Mouse (Mus musculus) cerebellum, adult 18-20 months (tissue): ENCODE measurements around the gene Ddx58.

Experiments used
- DNase-seq, 2 experiments: peaks; one replicate each; pipeline ENCODE4 v3.0.0; 2021

Ddx58 gene

DNA sequence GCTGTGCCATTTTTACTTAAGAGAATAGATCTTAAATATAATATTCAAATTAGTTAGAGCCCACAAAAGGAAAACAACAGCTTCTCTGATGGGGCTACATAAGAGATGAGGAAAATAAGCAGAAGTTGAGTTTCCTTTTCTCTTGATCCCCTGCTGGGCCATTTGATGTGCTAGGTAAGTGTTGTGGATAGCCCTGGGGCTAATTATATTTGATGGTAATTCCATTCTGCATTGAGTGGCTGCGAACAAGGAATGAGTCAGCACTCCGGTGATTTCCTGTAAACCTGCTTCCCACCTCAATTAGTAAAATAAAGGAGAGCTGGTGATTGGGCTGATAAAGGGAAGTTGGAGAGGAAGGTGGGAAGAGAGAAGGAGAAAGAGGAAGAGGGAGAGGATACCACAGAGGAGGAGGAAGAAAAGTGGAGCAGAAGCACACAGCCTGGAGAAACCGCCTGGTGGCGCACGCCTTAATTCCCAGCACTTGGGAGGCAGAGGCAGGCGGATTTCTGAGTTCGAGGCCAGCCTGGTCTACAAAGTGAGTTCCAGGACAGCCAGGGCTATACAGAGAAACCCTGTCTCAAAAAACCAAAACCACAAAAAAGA, 6.5 kb downstream of the Ddx58 start:
- no peak for DNase-seq

DNA sequence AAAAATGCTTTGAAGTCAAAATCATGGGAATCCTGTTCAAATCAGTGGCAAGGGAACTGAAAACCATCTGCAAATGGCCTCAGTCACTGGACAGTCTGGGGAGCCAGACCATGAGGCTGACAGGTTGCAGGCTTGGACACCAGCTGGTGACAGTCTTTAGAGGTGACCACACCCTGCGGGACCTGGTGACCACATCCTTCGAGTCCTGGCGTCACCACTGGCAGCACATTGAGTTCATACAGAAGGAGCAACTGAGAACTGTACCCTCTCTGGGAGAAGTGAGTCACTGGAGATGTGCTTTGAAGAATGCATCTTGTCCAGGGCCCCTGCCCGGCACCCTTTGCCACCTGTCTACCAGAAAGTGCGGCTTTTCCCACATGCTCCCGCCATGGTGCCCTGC, 9.9 kb downstream of the Ddx58 start:
- no peak for DNase-seq

DNA sequence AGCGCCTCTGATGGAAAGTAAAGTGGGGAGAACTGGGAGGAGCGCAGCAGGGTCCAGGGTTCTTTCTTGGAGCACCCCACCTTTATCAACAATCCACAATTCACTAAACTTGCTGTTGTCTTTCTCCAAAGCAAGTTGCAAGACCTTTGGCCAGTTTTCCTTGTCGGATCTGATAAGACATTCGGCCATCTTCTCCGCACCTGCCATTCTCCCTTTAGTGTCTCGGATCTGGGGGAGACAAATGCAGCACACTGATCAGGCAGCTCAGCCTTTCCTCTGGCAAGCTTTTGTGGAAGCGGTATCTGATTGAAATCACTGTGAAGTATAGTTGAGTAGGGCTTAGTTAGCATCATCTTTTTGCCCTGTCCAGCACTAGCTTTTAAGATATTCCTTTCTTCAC, 11.7 kb downstream of the Ddx58 start:
- DNase-seq, result no peak

DNA sequence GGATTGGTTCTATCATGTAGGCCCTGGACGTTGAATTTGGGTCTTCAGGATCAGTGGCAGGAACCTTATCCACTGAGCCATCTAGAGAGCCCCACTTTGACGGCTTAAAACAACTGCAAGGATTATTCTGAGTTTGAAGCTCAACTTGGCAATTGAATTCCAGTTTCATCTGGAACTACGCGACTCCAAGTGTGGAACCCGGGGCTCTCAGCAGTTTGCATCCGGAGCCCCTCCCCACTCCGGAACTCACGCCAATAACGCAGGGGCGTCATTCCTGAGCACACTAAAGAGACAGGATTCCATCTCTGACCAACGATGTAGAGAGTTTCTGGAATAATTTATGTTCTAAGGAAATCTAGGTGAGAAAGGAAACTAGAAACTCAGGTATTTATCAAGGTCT, 12.5 kb downstream of the Ddx58 start:
- DNase-seq, result no peak

DNA sequence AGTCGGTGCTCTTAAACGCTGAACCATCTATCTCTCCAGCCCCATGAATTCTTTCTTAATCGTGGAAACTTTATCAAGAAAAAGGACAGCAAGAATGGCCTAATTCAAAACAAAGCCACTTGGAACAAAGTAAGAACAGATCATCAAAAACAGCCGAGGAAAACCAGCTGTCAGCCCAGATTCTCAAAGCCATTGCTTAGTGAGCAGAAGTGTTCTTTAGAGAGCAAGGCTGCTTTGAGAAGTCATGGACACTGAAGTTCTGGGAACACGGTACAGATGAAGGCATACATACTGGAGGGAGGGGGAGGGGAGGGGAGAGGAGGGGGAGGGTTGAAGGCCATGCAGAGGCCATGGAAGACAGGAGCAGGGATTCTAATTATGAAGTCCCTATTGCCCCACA, 13.5 kb downstream of the Ddx58 start:
- no peak for DNase-seq

DNA sequence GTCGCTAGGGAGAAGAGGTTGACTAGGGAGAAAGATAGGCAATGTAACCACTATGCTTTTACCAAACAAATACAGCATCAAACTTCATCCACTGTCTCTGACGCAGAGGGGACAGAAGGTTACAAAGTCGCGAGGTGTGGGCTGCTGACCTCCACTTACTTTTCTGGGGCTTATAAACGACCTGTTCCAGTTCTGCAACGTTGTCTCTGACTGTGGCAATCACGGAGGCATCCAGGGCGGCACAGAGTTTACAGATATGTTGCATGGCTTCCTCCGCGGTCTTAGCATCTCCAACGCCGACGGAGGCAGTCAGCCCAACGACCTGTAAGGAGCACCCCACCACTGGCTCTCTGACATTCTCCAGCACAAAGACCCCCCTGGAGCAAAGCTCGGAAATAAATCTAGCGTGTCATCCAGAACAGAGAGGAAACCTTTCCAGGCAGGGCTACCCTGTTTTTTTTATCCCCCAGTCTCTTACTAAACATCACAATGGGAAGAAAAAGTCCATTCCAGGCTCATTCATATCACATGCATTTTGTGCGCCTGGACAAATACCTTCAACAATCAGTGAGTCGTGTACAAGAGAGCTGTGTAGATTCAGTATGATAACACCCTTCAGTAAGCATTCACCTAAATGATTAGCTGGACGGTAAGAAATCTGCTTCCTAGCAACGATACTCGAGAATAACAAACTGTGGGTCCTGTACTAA, 17.6 kb downstream of the Ddx58 start:
- no peak for DNase-seq

DNA sequence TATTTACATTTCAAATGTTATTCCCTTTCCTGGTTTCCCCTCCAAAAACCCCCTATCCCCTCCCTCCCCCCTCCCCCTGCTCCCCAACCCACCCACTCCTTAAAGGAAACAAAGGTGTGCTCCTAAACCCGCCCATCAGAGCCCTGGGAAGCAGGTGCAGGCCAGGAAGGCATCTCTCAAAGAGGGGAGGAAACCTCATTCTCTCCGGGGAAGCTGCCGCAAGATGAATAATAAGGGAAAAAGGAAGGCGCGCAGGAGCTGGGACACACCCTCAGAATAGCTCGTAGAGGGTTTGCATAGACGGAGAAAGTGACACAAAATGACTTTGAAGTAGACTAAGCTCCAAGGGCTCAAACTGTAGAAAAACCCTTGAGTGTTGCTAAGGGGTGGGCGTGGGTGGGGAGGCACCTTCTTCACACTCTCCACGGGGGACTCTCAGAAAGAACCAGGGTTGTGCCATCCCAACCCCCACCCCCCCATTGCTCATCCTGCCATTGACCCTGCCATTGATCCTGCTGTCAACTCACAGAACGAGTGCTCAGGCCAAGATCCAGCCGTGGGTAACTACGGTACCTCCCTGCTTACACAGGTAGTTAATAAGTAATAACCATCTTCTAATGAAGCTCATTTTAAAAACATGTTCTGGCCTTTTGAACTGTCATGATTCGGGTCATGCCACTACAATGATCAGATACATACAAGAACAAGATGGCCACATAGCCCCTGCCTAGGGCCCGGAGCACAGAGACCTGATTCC, 18.4 kb downstream of the Ddx58 start:
- DNase-seq, result no peak

DNA sequence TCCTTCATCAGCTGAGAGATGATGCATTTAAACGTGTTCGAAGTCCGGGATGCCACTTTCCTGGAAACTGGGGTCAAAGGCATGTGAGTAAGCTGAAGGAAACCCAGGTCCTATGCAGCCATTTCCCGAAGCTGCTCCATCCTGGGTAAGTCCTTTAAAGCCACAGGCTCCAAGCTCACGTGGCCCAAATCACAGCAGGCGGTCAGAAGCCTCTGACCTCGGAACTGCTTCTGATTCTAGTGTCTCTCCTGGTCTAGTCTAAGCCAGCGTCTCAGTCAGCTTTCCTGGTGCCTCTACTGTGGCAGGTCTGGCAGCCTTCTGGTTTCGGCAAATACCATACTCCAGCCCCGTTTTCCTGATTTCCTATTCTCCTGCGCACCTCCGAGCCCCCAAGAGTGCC, 19.2 kb downstream of the Ddx58 start:
- DNase-seq, result no peak

DNA sequence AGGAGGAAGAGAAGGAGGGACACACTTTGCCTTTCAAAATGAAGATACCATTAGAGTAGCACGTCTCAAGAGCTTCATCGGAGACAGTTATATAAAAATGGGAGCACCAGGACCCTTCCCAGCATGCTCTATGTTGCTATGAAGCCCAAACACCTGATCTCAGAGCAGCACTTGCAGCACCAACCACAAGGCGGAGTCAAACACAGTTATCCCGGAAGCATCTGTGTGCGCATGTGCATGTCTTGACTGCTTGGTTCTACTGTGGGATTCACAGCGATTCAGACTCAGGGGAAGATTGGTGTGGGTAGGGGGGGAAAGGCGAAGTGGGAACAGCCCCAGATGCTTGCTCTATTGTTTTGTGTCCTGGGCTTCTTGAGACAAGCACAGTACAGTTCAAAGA, 21.2 kb downstream of the Ddx58 start:
- no peak for DNase-seq

DNA sequence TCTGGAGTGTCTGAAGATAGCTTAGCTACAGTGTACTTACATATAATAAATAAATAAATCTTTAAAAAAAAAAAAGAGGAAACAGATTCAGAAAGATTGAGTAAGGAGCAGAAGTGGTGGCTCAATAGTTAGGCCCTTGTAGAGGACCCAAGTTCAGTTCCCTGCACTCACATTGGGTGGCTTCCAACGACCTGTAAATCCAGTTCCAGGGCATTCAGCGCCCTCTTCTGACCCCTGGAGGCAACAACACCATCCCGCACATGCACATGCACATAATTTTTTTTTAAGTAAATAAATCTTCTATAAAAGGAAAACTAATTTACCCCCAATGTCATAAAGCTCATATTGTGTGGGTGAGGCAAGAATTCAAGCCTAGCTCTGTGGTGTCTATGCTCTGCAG, 21.7 kb downstream of the Ddx58 start:
- DNase-seq, result no peak

DNA sequence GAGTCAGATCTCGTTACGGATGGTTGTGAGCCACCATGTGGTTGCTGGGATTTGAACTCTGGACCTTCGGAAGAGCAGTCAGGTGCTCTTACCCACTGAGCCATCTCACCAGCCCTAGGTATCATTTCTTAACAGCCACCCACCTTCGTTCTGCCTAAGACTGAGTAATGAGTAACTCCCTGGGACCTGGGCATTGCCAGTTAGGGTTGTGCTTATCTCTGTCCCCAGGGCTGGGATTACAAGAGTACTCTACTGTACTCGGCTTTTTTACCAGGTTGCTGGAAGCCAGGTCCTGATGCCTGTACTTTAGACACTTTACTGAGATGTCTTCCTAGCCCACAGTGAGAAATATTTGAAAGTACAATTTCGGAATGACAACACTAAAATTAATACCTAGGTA, 27.5 kb downstream of the Ddx58 start:
- DNase-seq, result no peak

DNA sequence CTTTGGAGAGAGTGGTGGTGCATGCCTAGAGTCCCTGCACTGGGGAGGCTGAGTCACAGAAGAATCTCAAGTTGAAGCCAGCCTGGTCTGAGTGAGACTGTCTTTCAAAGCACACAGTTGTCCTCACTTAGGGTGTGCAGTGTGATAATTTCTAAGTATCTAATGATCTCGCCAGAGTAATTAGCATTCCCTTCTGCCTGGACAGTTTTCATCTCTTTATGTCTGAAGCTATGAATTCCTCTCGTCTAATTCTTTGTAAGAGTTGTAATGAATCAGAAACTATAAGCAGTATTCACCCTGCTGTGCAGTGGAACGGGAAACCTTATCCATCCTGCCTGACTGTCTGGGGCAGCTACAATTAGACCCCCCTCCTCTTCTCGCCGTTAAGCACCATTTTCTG, 31.9 kb downstream of the Ddx58 start:
- no peak for DNase-seq

DNA sequence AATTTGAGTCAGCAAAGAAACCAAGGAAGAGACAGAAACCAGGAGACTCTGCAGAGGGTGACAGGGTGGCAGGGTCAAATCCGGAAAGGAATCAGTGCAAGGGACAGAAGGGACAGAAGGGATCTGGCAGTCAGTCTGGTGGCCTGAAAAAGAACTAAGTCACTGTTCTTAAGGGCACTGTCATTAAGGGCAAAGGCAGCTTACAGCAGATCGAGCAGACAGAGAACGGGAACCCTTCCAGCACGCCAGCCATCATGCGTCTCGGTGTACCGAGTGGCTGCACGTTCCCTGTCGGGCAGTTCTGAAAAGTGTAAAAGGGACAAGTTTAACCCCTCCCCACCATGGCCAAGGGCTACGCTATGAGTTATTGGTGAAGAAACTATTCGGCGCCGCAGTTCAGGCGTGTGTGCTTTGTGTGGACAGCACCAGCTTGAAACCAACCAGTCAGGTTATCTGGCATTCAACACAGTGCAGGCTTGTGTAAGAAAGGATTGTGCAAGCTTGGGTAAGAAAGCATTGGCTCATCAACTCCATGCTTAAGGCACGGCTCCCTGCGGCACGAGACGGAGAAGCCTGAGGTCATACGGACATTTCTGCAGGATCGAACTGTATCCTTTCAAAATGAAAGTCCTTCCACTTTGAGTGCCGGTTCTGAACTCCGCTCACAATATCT, 34.3 kb downstream of the Ddx58 start:
- DNase-seq, result no peak

DNA sequence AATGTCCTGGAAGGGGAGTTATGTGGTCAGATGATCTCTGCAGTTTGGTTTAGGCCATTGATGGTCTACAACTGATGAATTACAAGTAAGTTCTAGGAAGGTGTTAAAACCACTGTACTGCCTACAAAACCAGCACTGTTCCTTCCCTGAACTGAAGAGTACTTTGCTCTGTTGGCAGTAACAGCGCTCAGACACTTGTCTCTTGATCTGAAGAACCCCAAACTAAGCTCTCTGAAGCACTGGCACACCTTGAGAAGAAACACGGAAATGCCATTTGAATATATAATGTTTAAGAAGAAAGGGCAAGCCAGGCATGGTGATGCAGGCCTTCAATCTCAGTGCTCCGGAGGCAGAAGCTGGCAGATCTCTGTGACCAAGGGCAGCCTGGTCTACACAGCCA, 35.3 kb downstream of the Ddx58 start:
- no peak for DNase-seq

DNA sequence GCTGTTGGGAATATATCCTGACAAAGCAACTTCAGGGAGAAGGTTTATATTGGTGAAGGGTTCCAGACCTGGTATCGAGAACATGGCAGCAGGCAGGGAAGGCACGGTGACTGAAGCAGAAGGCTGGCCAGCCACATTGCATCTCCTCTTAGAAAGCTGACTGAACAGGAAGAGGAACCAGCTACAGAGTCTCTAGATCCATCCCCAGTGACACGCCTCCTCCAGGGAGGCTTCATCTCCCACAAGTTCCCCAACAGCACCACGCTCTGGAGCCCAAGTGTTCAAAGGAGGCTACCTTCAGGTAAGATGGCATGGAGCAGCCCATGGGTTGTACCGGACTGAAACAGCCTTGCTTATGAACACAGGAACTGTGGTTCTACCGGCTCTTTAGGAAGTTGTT, 37.4 kb downstream of the Ddx58 start:
- DNase-seq, result no peak

DNA sequence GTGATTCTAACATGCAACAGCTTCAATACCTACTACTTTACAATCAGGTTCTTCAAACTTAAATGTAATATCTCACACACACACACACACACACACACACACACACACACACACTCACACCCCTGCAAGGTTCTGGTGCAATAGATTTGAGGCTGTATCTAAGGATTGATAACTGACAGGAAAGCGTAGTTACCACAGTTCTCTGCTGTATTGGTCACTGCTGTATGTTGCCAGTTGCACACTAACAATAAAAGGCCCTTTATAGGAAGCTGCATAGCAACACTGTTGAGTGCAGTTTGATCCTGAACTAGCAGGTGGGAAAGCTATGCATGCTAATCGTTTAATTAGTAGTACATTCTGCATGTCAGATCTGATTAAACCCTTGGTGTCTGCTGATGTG, 44.3 kb downstream of the Ddx58 start:
- DNase-seq, result no peak

DNA sequence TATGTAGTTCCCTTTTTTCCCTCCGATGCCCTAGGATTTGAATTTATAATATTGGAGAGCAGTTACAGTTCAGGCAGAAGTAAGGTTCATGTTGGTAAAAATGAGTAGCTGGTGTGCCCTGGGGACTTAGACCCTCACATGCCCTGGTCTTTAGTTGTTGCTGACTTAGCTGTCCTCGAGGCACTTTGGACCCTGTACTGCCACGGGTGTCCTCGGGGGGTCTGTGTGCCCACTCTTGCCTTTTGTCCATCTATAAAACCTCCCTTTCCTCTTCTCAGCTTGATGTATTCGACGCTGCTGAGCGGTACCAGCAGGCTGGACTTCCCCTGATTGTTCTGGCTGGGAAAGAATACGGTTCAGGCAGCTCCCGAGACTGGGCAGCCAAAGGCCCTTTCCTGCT, 46.2 kb downstream of the Ddx58 start:
- DNase-seq, result no peak

DNA sequence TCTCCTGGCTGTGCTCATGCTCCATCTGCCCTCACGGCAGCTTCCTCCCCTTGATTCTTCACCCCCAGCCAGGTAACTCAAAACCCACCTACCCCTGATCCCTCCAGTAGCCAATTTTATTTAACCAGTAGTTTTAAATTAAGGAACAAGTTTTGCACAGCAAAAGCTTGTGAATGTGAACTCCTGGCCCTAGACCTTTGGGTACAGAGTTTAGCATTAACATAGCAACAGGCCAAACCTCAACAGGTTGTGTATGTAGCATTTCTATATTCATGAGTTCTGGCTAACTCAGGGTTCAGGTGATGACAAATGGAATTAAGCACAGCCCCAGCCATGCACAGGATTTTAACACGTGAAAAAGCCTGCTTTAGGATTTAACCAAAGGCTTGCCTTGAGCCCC, 47.4 kb downstream of the Ddx58 start:
- DNase-seq, result no peak

DNA sequence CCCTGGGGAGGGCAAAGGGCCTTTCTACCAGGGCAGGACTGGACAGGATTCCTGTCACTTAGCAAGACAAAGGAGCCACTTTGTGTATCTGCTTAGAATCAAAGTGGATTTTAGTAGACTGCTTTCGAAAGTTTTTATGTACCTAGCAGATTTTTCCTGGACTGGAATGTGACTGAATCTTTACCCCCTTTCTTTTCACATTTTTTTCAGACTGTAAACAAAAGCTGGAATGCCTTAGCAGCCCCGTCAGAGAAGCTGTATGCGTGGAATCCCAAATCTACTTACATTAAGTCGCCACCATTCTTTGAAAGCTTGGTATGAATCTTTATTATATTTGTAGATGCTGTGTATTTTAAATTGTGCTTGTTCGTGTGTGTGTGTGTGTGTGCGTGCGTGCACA, 51.7 kb downstream of the Ddx58 start:
- no peak for DNase-seq

DNA sequence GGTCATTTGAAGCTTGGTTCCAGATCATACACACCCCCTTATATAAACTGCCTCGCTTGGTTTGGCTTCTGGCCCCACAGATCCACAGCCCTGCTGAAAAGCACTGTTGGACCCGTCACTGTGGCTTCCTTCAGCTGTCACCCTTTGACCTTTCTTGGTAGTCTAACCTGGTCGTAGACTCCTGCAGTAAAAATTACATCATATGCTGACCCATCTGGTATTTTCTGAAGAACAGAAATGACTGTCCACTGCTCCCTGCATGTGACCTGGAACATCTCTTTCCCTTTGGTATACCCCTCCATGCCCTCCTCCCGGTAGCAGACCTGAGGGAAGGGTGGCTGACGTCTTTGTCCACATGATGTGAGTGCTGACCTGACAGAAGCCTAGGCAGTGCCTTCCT, 55.2 kb downstream of the Ddx58 start:
- DNase-seq, result no peak

DNA sequence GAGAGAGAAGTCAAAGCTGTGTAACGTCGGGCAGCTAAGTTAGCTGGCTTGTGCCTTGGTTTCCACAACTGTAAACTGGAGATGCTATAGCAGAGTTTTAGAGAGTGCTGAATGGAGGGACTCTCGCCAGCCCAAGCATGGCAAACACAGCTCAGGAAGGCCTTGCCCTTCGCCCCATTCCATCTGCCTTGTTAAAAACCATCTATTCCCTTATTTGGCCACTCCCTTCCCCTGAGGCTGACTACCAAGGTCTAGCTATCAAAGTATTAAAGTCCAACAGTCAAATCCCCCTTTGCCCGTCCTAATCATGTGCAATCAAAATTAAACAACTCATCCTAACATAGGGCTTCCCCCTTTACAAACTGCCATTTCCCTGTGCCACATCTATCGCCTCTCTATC, 55.8 kb downstream of the Ddx58 start:
- DNase-seq, result no peak

DNA sequence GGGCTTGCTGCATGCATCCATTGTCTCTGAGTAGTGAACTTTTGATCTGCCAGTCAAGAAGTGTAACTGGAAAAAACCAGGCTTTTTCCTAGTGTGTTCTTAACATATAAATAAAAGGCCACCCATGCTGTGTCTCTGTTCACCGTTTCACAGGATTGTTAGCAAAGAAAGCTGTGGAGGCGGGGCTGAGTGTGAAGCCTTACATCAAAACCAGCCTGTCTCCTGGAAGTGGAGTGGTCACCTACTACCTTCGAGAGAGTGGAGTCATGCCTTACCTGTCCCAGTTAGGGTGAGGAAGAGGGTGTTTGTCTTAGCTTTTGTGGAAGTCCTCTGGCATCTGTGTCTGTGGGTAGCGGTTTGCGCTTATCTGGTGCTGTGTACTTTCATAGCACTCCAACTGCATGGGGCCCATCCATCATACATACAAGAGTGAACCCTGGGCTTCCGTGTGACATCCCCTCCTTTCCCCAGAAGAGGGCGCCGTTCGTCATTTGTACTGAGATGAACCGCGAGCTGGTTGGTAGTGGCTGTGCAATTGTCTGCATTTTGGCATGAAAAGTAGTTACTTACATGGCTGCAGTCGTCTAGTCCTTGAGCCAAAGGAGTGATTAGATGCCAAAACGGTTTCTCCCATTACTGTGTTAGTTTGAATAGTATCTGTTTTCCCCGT, 56.8 kb downstream of the Ddx58 start:
- peak; percentile 47 to 54 for DNase-seq

DNA sequence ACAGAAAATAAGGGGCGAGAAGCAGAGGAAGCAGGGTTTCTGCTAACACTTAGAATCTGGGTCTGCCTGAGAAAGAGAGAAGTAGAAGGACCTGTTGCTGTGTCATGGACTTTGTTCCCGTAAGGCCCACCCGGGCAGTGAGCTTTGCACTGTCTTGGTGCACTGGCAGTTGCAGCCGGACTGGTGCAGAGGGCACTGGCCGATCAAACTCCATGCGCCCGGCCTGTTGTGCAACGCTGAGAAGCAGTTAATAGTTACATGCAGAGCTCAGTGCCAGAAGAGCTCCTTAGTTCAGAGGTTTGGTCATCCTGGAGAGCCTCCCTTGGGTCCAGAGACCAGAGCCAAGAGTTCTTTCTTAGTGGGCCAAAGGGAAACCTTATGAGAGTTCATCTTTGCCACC, 57.9 kb downstream of the Ddx58 start:
- DNase-seq, result no peak
